ENCODE assay signal across 27 mouse cellular contexts in the genomic region with DNA sequence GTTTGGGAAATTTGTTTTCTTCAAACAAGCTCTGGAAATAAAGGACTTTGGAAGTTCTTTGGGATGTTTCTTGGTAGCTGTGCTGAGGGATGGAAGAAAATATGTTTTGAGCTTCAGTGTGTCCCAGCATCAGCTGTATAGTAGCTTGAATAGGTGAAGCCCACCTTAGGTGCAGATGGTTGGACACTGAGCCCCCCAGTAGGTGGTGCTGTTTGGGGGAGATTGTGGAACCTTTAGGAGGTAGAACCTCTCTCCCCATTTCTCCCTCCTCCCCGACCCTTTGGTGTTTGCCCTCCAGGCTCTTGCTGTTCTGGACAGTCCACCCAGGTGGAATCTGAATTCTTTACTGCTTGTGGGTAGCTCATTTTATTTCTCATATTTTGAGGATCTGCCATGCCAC. TPM values are rescaled to one million over a fixed set of nuclear protein-coding genes. Genes with fewer than 3 reads are reported as not detected.
A peak's percentile ranks its signal among the peaks of the same experiment; 100 is the strongest.
DNase-seq lines count a peak whose midpoint lies in the region; ATAC-seq and TF ChIP-seq lines count a peak whose summit lies in the region.
"Had no signal": no experiment of that assay in that cellular context is flagged by ENCODE, and none has a peak within 500 bp of the region (broad histone marks: within the 10 kb centered on the region; RNA-seq: fewer than 3 reads in every experiment).

No protein-coding gene starts in this region.

- WGBS in hindbrain, embryonic 11.5 days = 27% methylated on average over 1 of the region's 1 CpGs
- 27% methylated on average over 1 of the region's 1 CpGs for WGBS in hindbrain, embryonic 16.5 days
- 40% methylated on average over 1 of the region's 1 CpGs for WGBS in liver, postnatal 0 days (ENCODE audit: insufficient replicate concordance)
- WGBS in liver, embryonic 11.5 days = 40% methylated on average over 1 of the region's 1 CpGs

- TF ChIP-seq RAD21 in CH12.LX (IDR thresholded peaks at IDR 0.05; ENCODE audit: low read depth, low read length) = peak; percentile 1

- intact Hi-C loops in left cerebral cortex, postnatal 14 days (cut with DNase I) = loop anchor here (10.0 kb wide), 1 partner anchor 388 kb away; the partner anchor contains the start of gene Glra1

- H3K27ac ChIP-seq in hindbrain, embryonic 11.5 days (ENCODE audit: low read depth, low read length) = no peak overlapping the region
- no peak overlapping the region for H3K27ac ChIP-seq in hindbrain, embryonic 16.5 days (ENCODE audit: low read depth, low read length)
- H3K27ac ChIP-seq in liver, postnatal 0 days (ENCODE audit: low read depth) = no peak overlapping the region
- H3K27ac ChIP-seq in liver, embryonic 11.5 days (ENCODE audit: low read depth, low read length) = no peak overlapping the region
- H3K27ac ChIP-seq in CH12.LX (ENCODE audit: insufficient read depth, low read depth) = no peak overlapping the region
- H3K27ac ChIP-seq: forebrain, embryonic 13.5 days; heart, embryonic 15.5 days; hindbrain, embryonic 15.5 days; liver, embryonic 14.5 days; midbrain, embryonic 12.5 days; neural tube, embryonic 13.5 days; stomach, embryonic 15.5 days had no signal

- DNase-seq in hindbrain, embryonic 11.5 days (ENCODE audit: low spot score) = peak; percentile 19
- DNase-seq in liver, postnatal 0 days = no peak
- DNase-seq in liver, embryonic 11.5 days (ENCODE audit: low spot score) = no peak
- DNase-seq in CH12.LX (ENCODE audit: extremely low read depth) (peak; percentile 10), ES-CJ7 (ENCODE audit: low read depth, low spot score) (peak; percentile 11)
- no peak for DNase-seq in kidney, adult 8-10 months
- DNase-seq in left cerebral cortex, postnatal 14 days (ENCODE audit: low spot score in 2 of 2) = no peak
- DNase-seq: adrenal gland, postnatal 25 days; gastrocnemius, postnatal 36 days; heart, postnatal 36 days; kidney, adult 11 months; right cerebral cortex, postnatal 4 days; thymus, postnatal 36 days had no signal

- peak; percentile 27 for TF ChIP-seq CTCF in liver, postnatal 0 days (IDR thresholded peaks at IDR 0.05; ENCODE audit: low read depth)
- TF ChIP-seq CTCF in CH12.LX (conservative IDR thresholded peaks at IDR 0.05 in 1 of 2, IDR thresholded peaks at IDR 0.05 in 1 of 2; ENCODE audit: low read depth in 2 of 2, low read length in 2 of 2) = peak; percentile 53 to 67

- H3K4me3 ChIP-seq in hindbrain, embryonic 11.5 days (ENCODE audit: low read depth, low read length) = no peak overlapping the region
- no peak overlapping the region for H3K4me3 ChIP-seq in hindbrain, embryonic 16.5 days (ENCODE audit: low read length)
- H3K4me3 ChIP-seq in liver, postnatal 0 days (ENCODE audit: low read depth, low read length) = no peak overlapping the region
- no peak overlapping the region for H3K4me3 ChIP-seq in liver, embryonic 11.5 days (ENCODE audit: low read depth, low read length)
- H3K4me3 ChIP-seq in CH12.LX (replicated peaks in 1 of 3; ENCODE audit: low read depth in 2 of 3, low read length in 2 of 3, poor library complexity in 1 of 3) = no peak overlapping the region
- H3K4me3 ChIP-seq: forebrain, embryonic 13.5 days; heart, embryonic 15.5 days; hindbrain, embryonic 15.5 days; midbrain, embryonic 12.5 days; myocyte; neural tube, embryonic 13.5 days; stomach, embryonic 15.5 days had no signal

- TF ChIP-seq POLR2A in CH12.LX (IDR thresholded peaks at IDR 0.05; ENCODE audit: low read depth, low read length) = no peak

- ATAC-seq in hindbrain, embryonic 11.5 days (ENCODE audit: low FRiP score) = no peak
- no peak for ATAC-seq in hindbrain, embryonic 16.5 days
- ATAC-seq in liver, postnatal 0 days = no peak
- ATAC-seq in liver, embryonic 11.5 days (replicated peaks; ENCODE audit: low FRiP score) = no peak
- ATAC-seq: forebrain, embryonic 13.5 days had no signal

- no peak overlapping the region for H3K9ac ChIP-seq in hindbrain, embryonic 11.5 days (ENCODE audit: low read depth, low read length)
- no peak overlapping the region for H3K9ac ChIP-seq in hindbrain, embryonic 16.5 days (ENCODE audit: low read depth, low read length)
- no peak overlapping the region for H3K9ac ChIP-seq in liver, postnatal 0 days (replicated peaks)
- no peak overlapping the region for H3K9ac ChIP-seq in liver, embryonic 11.5 days (ENCODE audit: low read depth, low read length)
- no peak overlapping the region for H3K9ac ChIP-seq in CH12.LX (ENCODE audit: insufficient read depth, low read depth)
- H3K9ac ChIP-seq: forebrain, embryonic 13.5 days; heart, embryonic 15.5 days; hindbrain, embryonic 15.5 days; liver, embryonic 14.5 days; midbrain, embryonic 12.5 days; neural tube, embryonic 13.5 days; stomach, embryonic 15.5 days had no signal

- H3K4me2 ChIP-seq in hindbrain, embryonic 11.5 days (replicated peaks; ENCODE audit: low read depth, low read length) = no peak overlapping the region
- H3K4me2 ChIP-seq in hindbrain, embryonic 16.5 days (ENCODE audit: low read length) = no peak overlapping the region
- no peak overlapping the region for H3K4me2 ChIP-seq in liver, postnatal 0 days (ENCODE audit: low read depth, low read length)
- no peak overlapping the region for H3K4me2 ChIP-seq in liver, embryonic 11.5 days
- H3K4me2 ChIP-seq in CH12.LX (ENCODE audit: insufficient read depth, low read depth, poor library complexity, severe bottlenecking) = no peak overlapping the region
- H3K4me2 ChIP-seq: forebrain, embryonic 13.5 days; heart, embryonic 15.5 days; hindbrain, embryonic 15.5 days; midbrain, embryonic 12.5 days; neural tube, embryonic 13.5 days; stomach, embryonic 15.5 days had no signal

- no peak for TF ChIP-seq EP300 in liver, postnatal 0 days (IDR thresholded peaks at IDR 0.05; ENCODE audit: low read depth)
- no peak for TF ChIP-seq EP300 in CH12.LX (IDR thresholded peaks at IDR 0.05; ENCODE audit: low read length)

- no peaks in the 10 kb centered on the region for H3K4me1 ChIP-seq in hindbrain, embryonic 11.5 days (replicated peaks; ENCODE audit: control insufficient read depth, insufficient read depth, low read length)
- H3K4me1 ChIP-seq in hindbrain, embryonic 16.5 days (ENCODE audit: control insufficient read depth, insufficient read depth, low read depth, low read length) = no peaks in the 10 kb centered on the region
- no peaks in the 10 kb centered on the region for H3K4me1 ChIP-seq in liver, postnatal 0 days (ENCODE audit: insufficient read depth)
- H3K4me1 ChIP-seq in liver, embryonic 11.5 days (replicated peaks; ENCODE audit: control insufficient read depth, insufficient read depth, low read length) = no peaks in the 10 kb centered on the region
- no peaks in the 10 kb centered on the region for H3K4me1 ChIP-seq in CH12.LX (ENCODE audit: control insufficient read depth in 1 of 2, insufficient read depth in 2 of 2)
- H3K4me1 ChIP-seq: forebrain, embryonic 13.5 days; heart, embryonic 15.5 days; hindbrain, embryonic 15.5 days; midbrain, embryonic 12.5 days; stomach, embryonic 15.5 days had no signal

- H3K36me3 ChIP-seq in hindbrain, embryonic 11.5 days (ENCODE audit: control insufficient read depth, insufficient read depth, low read length) = no peaks in the 10 kb centered on the region
- H3K36me3 ChIP-seq in hindbrain, embryonic 16.5 days (ENCODE audit: control insufficient read depth, insufficient read depth, low read length) = no peaks in the 10 kb centered on the region
- H3K36me3 ChIP-seq in liver, postnatal 0 days (replicated peaks; ENCODE audit: insufficient read depth, low read length) = no peaks in the 10 kb centered on the region
- no peaks in the 10 kb centered on the region for H3K36me3 ChIP-seq in liver, embryonic 11.5 days (ENCODE audit: control insufficient read depth, insufficient read depth, low read length)
- H3K36me3 ChIP-seq in CH12.LX (replicated peaks in 1 of 2; ENCODE audit: control insufficient read depth in 1 of 2, insufficient read depth in 1 of 2, low read length in 1 of 2) = no peaks in the 10 kb centered on the region
- H3K36me3 ChIP-seq: heart, embryonic 15.5 days; hindbrain, embryonic 15.5 days; midbrain, embryonic 12.5 days; neural tube, embryonic 13.5 days; stomach, embryonic 15.5 days had no signal

- H3K79me2 ChIP-seq in CH12.LX (replicated peaks; ENCODE audit: control insufficient read depth, extremely low read depth, insufficient read depth, poor library complexity, severe bottlenecking) = no peaks in the 10 kb centered on the region

- H3K27me3 ChIP-seq in hindbrain, embryonic 11.5 days (ENCODE audit: control insufficient read depth, insufficient read depth, low read length) = no peaks in the 10 kb centered on the region
- no peaks in the 10 kb centered on the region for H3K27me3 ChIP-seq in hindbrain, embryonic 16.5 days (replicated peaks; ENCODE audit: control insufficient read depth, insufficient read depth, low read length)
- H3K27me3 ChIP-seq in liver, postnatal 0 days (ENCODE audit: insufficient read depth, low read length) = no peaks in the 10 kb centered on the region
- H3K27me3 ChIP-seq in liver, embryonic 11.5 days (replicated peaks; ENCODE audit: control insufficient read depth, insufficient read depth, low read length) = no peaks in the 10 kb centered on the region
- H3K27me3 ChIP-seq in CH12.LX (replicated peaks) = peaks cover 78% of the 10 kb centered on the region
- H3K27me3 ChIP-seq: forebrain, embryonic 13.5 days; hindbrain, embryonic 15.5 days; midbrain, embryonic 12.5 days; neural tube, embryonic 13.5 days; stomach, embryonic 15.5 days had no signal

- in situ Hi-C loops in CH12.LX (cut with MboI; ENCODE audit: low pct_ligation_motif_present, low pct_unique_long_range_greater_than_20kb, low sequenced_read_pairs) = loop anchor here (5.0 to 25.0 kb wide), 3 partner anchors 115 to 480 kb away; no protein-coding TSS in a partner anchor

- dilution Hi-C loops in CH12.LX (cut with MboI; ENCODE audit: extremely low pct_ligation_motif_present, extremely low pct_unique_long_range_greater_than_20kb, low sequenced_read_pairs) = no loop called here

- H3K9me3 ChIP-seq in hindbrain, embryonic 11.5 days (ENCODE audit: control insufficient read depth, low read length) = no peaks in the 10 kb centered on the region
- H3K9me3 ChIP-seq in hindbrain, embryonic 16.5 days (ENCODE audit: control insufficient read depth, low read length) = no peaks in the 10 kb centered on the region
- H3K9me3 ChIP-seq in liver, postnatal 0 days (ENCODE audit: low read length) = no peaks in the 10 kb centered on the region
- H3K9me3 ChIP-seq in liver, embryonic 11.5 days (ENCODE audit: control insufficient read depth, low read length) = no peaks in the 10 kb centered on the region
- no peaks in the 10 kb centered on the region for H3K9me3 ChIP-seq in CH12.LX (replicated peaks; ENCODE audit: low read length)
- H3K9me3 ChIP-seq: forebrain, embryonic 13.5 days; heart, embryonic 15.5 days; hindbrain, embryonic 15.5 days; midbrain, embryonic 12.5 days; neural tube, embryonic 13.5 days; stomach, embryonic 15.5 days had no signal

RNA-seq across cellular contexts. Expression of gene Nmur2, which starts 48.0 kb away (rescaled TPM):
- 0.10 and 0.19 TPM in 2 replicates for polyA plus RNA-seq in hindbrain, embryonic 11.5 days (2014; fragmentation: Nextera tagmentation; extraction: Ambion mirVana)
- 0.63 and 0.69 TPM in 2 replicates for polyA plus RNA-seq in hindbrain, embryonic 16.5 days (2015; fragmentation: Nextera tagmentation; extraction: Ambion mirVana)
- polyA plus RNA-seq in liver, postnatal 0 days (2015; fragmentation: Nextera tagmentation; extraction: Ambion mirVana) = not detected in 2 replicates
- 0.10 TPM in 1 of 2 replicates, not detected in the other for polyA plus RNA-seq in liver, embryonic 11.5 days (2014; fragmentation: Nextera tagmentation; extraction: Ambion mirVana)
- total RNA-seq in CH12.LX (2012; rRNA removed) = not detected in 2 replicates
- not detected in 2 replicates for total RNA-seq in CH12.LX (2014; rRNA removed)
- not detected in 2 replicates for polyA plus RNA-seq in CH12.LX (2012; ENCODE audit: insufficient read length, low read depth)
- under 1 TPM in 1 of 2 experiments, not detected in 1; 0.23 TPM for total RNA-seq in left cerebral cortex, postnatal 14 days (2021)
- total RNA-seq: adrenal gland, postnatal 25 days; gastrocnemius, adult 18-20 months; gastrocnemius, postnatal 36 days; heart, adult 8-10 months; heart, postnatal 36 days; megakaryocyte, adult 5-6 weeks had no signal
- polyA plus RNA-seq: heart, embryonic 15.5 days; kidney, embryonic 16.5 days; liver, embryonic 14.5 days; lung, embryonic 16.5 days; myocyte had no signal

Comparison
In these comparisons a context has a peak if more than half of its experiments do, and no peak if none do; other contexts are left out.
1. DNase-seq: peak in hindbrain, embryonic 11.5 days (single experiment), CH12.LX (single experiment) and ES-CJ7 (single experiment); none in liver, postnatal 0 days (single experiment), liver, embryonic 11.5 days (single experiment), kidney, adult 8-10 months (0 of 2) and left cerebral cortex, postnatal 14 days (0 of 2).